Mouse (Mus musculus) cerebellum, adult 2 months (tissue): ENCODE measurements at regions not wholly inside any gene's neighbourhood (a gene's known extent, or its start where the extent isn't known, plus 50 kb on each side); places are given as distances from the start of the nearest gene placed in this dataset.

Source experiments
- DNase-seq, 2 experiments: peaks; one replicate each; pipeline ENCODE4 v3.0.0; 2021
- H3K27ac ChIP-seq: fragments of 200-500 bp; 2 replicates; pipeline ENCODE4 v1.5.1; 2012; ENCODE audit warnings: low read length, control low read depth, inconsistent platforms; ENCODE audit not compliant: insufficient read depth
- H3K27me3 ChIP-seq: fragments of 200-500 bp; 2 replicates; pipeline ENCODE4 v1.6.1; 2012; ENCODE audit warnings: inconsistent platforms, mild to moderate bottlenecking, low read length, moderate library complexity; ENCODE audit not compliant: control insufficient read depth, insufficient read depth
- H3K4me1 ChIP-seq: fragments of 200-500 bp; 2 replicates; pipeline ENCODE4 v1.6.1; 2011; ENCODE audit warnings: low read length; ENCODE audit not compliant: control insufficient read depth, insufficient read depth
- H3K4me3 ChIP-seq: fragments of 200-500 bp; replicated peaks from 2 replicates; pipeline ENCODE3; 2011; ENCODE audit warnings: mild to moderate bottlenecking, low read depth, low read length, control low read depth; ENCODE audit not compliant: insufficient read depth
- CTCF ChIP-seq: fragments of 200-500 bp; IDR thresholded peaks from 2 replicates; pipeline ENCODE4 v1.5.1; 2011; ENCODE audit warnings: low read depth, mild to moderate bottlenecking, control low read depth, low read length, moderate library complexity, borderline replicate concordance; ENCODE audit not compliant: insufficient read depth
- POLR2A ChIP-seq: fragments of 200-500 bp; IDR thresholded peaks from 2 replicates; pipeline ENCODE4 v1.6.1; 2011; ENCODE audit warnings: low read length, control low read depth, borderline replicate concordance; ENCODE audit not compliant: insufficient read depth
- WGBS: fragments of 180-500 bp; shearing (Covaris S2); methylation state at CpG from one replicate; pipeline ENCODE4 v1.1.7; 2018; 5-methylcytosine and 5-hydroxymethylcytosine counted together

GRCm38 (mm10) chr2:133708735-133709584, 157.0 kb downstream of the Bmp2 start:
- WGBS: 19% methylated on average over 8 of the region's 8 CpGs
- TF ChIP-seq POLR2A (no peak), CTCF (no peak)
- Histone ChIP-seq H3K27me3 (no peaks in the 10 kb centered on the region), H3K4me1 (no peaks in the 10 kb centered on the region), H3K27ac (no peak overlapping the region), H3K4me3 (no peak overlapping the region)
- no peak for DNase-seq

GRCm38 (mm10) chr2:133716243-133716642, 164.3 kb downstream of the Bmp2 start:
- no peak for TF ChIP-seq CTCF
- no peak for TF ChIP-seq POLR2A
- Histone ChIP-seq H3K4me1 (no peaks in the 10 kb centered on the region), H3K27ac (no peak overlapping the region), H3K27me3 (no peaks in the 10 kb centered on the region), H3K4me3 (no peak overlapping the region)
- DNase-seq: no peak
- WGBS: 64% methylated on average over 5 of the region's 5 CpGs

GRCm38 (mm10) chr2:133717076-133717475, 165.1 kb downstream of the Bmp2 start:
- no peak overlapping the region for H3K4me3 ChIP-seq
- DNase-seq: no peak
- no peak for TF ChIP-seq POLR2A
- no peak for TF ChIP-seq CTCF
- H3K27ac ChIP-seq: no peak overlapping the region
- 67% methylated on average over 2 of the region's 2 CpGs for WGBS
- H3K27me3 ChIP-seq: no peaks in the 10 kb centered on the region
- no peaks in the 10 kb centered on the region for H3K4me1 ChIP-seq

- WGBS: 73% methylated on average over 7 of the region's 7 CpGs
- TF ChIP-seq POLR2A: no peak
- no peak for TF ChIP-seq CTCF
- Histone ChIP-seq H3K4me3 (no peak overlapping the region), H3K27ac (no peak overlapping the region), H3K4me1 (no peaks in the 10 kb centered on the region), H3K27me3 (no peaks in the 10 kb centered on the region)
- peak in 1 of 2 experiments; percentile 2 for DNase-seq
Measured at GRCm38 (mm10) chr2:133724310-133724709, 172.4 kb downstream of the Bmp2 start.

GRCm38 (mm10) chr2:133724757-133725156, 172.8 kb downstream of the Bmp2 start:
- Histone ChIP-seq H3K4me1 (no peaks in the 10 kb centered on the region), H3K27ac (no peak overlapping the region), H3K4me3 (no peak overlapping the region), H3K27me3 (no peaks in the 10 kb centered on the region)
- TF ChIP-seq CTCF (no peak), POLR2A (no peak)
- 45% methylated on average over 6 of the region's 6 CpGs for WGBS
- no peak for DNase-seq

GRCm38 (mm10) chr2:133734469-133735225, 182.7 kb downstream of the Bmp2 start:
- Histone ChIP-seq H3K27ac (no peak overlapping the region), H3K27me3 (no peaks in the 10 kb centered on the region), H3K4me3 (no peak overlapping the region), H3K4me1 (no peaks in the 10 kb centered on the region)
- DNase-seq: no peak
- WGBS: 45% methylated on average over 9 of the region's 9 CpGs
- TF ChIP-seq CTCF (no peak), POLR2A (no peak)

- Histone ChIP-seq H3K4me3 (no peak overlapping the region), H3K27ac (no peak overlapping the region), H3K4me1 (no peaks in the 10 kb centered on the region), H3K27me3 (no peaks in the 10 kb centered on the region)
- no peak for DNase-seq
- whole genome bisulfite sequencing: 91% methylated on average over 10 of the region's 10 CpGs
- TF ChIP-seq CTCF (no peak), POLR2A (no peak)
Measured at GRCm38 (mm10) chr2:133738839-133739430, 187.0 kb downstream of the Bmp2 start.
